Mouse (Mus musculus) liver, embryonic 16.5 days (tissue): ENCODE data around the gene A730015C16Rik. TPM values are rescaled to one million over a fixed set of nuclear protein-coding genes. Genes with fewer than 3 reads are reported as not detected.

ENCODE experiments used
- ATAC-seq: fragments of 200-750 bp; cut with Nextera tagmentation; 2 replicates; pipeline ENCODE4 v1.8.0; 2017; ENCODE audit warnings: low read depth, mild to moderate bottlenecking, moderate number of reproducible peaks, moderate library complexity
- H3K27ac ChIP-seq: fragments of 300-500 bp; sonication (generic); 2 replicates; pipeline ENCODE4 v1.5.1; 2014; ENCODE audit warnings: mild to moderate bottlenecking, low read length
- H3K27me3 ChIP-seq: fragments of 300-500 bp; sonication (generic); 2 replicates; pipeline ENCODE4 v1.6.1; 2014; ENCODE audit warnings: low read depth, low read length, mixed read lengths; ENCODE audit not compliant: control insufficient read depth, insufficient read depth
- H3K36me3 ChIP-seq: fragments of 300-500 bp; sonication (generic); 2 replicates; pipeline ENCODE4 v1.6.1; 2014; ENCODE audit warnings: mild to moderate bottlenecking; ENCODE audit not compliant: control insufficient read depth, insufficient read depth
- H3K4me1 ChIP-seq: fragments of 300-500 bp; sonication (generic); 2 replicates; pipeline ENCODE4 v1.6.1; 2014; ENCODE audit warnings: low read depth, low read length, mixed read lengths; ENCODE audit not compliant: control insufficient read depth
- H3K4me2 ChIP-seq: fragments of 300-500 bp; sonication (generic); 2 replicates; pipeline ENCODE4 v1.6.1; 2014; ENCODE audit warnings: low read depth, low read length, mixed read lengths
- H3K4me3 ChIP-seq: fragments of 300-500 bp; sonication (generic); 2 replicates; pipeline ENCODE4 v1.5.1; 2014; ENCODE audit warnings: low read depth, mild to moderate bottlenecking, low read length
- H3K9ac ChIP-seq: fragments of 300-500 bp; sonication (generic); 2 replicates; pipeline ENCODE4 v1.6.1; 2014; ENCODE audit warnings: low read depth, low read length
- H3K9me3 ChIP-seq: fragments of 300-500 bp; sonication (generic); replicated peaks from 2 replicates; pipeline ENCODE4 v1.6.1; 2016; ENCODE audit warnings: low read length; ENCODE audit not compliant: control insufficient read depth
- WGBS: fragments of 180-500 bp; shearing (Covaris S2); extraction: QIAGEN DNeasy Blood & Tissue Kit; methylation state at CpG from one replicate; pipeline ENCODE4 v1.1.7; 2014; ENCODE audit not compliant: insufficient replicate concordance; 5-methylcytosine and 5-hydroxymethylcytosine counted together
- polyA plus RNA-seq: library from polyadenylated mRNA; unstranded; fragments of >200 nt; fragmentation: Nextera tagmentation; extraction: Ambion mirVana; gene quantifications from 2 replicates; pipeline ENCODE4 v1.2.1, GENCODE M21; 2015

The A730015C16Rik gene
- polyA plus RNA-seq, 1 experiment from 2014 or later, result 0.11 TPM

DNA sequence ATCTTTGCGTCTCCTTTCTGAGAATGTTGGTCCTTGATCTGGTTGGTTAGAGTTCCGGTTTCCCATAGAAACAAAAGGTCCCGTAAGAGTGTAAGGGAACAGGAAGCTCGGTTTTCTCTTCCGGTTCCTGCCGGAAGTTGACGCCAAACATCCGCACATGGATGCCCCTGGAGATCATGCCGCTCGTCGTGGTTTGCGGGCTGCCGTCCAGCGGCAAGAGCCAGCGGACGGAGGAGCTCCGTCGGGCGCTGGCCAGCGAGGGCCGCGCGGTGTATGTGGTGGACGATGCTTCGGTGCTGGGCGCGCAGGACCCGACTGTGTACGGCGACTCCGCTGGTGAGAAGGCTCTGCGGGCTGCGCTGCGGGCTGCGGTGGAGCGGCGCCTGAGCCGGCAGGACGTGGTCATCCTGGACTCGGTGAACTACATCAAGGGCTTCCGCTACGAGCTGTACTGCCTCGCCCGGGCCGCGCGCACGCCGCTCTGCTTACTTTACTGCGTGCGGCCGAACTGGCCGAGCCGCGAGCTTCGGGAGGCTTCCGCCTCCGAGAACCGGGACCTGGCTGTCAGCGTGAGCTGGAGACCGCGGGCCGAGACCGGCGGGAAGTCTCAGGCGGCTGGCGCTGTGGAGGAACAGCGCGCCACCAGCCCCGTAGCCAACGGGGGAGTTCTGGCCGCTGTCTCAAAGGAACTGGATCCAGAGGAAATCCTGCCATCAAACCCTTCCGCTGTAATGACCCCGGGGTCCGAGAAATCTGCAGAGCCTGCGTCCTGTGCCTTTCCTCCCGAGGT lies 509 bp downstream of the A730015C16Rik start, which contains the start of gene Kti12:
Kti12 (plus strand) TSS at position 71 of the 790 bp plus-strand sequence.
- Histone ChIP-seq H3K4me2 (peak within 1 kb of the TSS; percentile 94), H3K4me3 (peak within 1 kb of the TSS; percentile 97), H3K4me1 (peaks cover 11% of the 10 kb centered on the region), H3K27me3 (no peaks in the 10 kb centered on the region), H3K9ac (peak within 1 kb of the TSS; percentile 81), H3K27ac (peak within 1 kb of the TSS; percentile 83), H3K9me3 (no peaks in the 10 kb centered on the region), H3K36me3 (no peaks in the 10 kb centered on the region)
- ATAC-seq, result peak; percentile 83
- under 1% methylated on average over 77 of the region's 77 CpGs for WGBS

DNA sequence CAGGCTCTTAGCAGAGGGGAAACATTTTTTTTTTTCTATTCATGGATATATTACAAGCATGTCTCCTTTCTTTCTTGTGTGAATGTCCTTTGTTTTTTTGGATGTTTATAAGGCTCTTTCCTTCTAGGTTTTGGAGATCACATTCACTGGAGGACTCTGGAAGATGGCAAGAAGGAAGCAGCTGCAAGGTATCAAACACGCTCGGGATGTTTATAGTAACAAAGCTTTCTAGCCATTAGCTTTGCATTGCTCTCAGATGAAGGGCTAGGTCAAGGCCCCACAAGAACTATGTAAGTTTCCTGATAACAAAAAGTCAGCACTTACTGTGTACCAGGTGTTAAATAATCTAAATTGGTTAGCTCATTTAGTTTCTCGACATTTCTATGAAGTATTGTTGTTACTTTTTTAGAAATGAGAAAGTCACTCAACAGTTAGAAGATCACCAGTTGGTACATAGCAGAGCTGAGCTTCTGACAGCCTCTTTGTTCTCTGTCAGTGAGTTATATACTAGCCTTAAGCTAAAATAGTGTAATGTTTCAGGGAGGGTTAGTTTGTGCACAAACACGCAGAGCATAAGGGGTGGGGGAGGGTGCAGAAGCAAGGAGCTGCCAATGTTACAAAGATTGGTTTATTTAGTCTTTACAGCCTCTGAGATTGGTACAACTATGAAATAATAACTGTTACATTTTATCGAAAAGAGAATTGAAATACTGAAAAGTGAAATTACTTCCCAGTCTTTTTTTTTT lies 2.4 kb downstream of the A730015C16Rik start:
- Histone ChIP-seq H3K36me3 (no peaks in the 10 kb centered on the region), H3K9ac (no peak overlapping the region), H3K9me3 (no peaks in the 10 kb centered on the region), H3K4me3 (no peak overlapping the region), H3K4me1 (peaks cover 11% of the 10 kb centered on the region), H3K27ac (no peak overlapping the region), H3K27me3 (no peaks in the 10 kb centered on the region), H3K4me2 (no peak overlapping the region)
- 69% methylated on average over 5 of the region's 5 CpGs for WGBS
- ATAC-seq, result no peak

DNA sequence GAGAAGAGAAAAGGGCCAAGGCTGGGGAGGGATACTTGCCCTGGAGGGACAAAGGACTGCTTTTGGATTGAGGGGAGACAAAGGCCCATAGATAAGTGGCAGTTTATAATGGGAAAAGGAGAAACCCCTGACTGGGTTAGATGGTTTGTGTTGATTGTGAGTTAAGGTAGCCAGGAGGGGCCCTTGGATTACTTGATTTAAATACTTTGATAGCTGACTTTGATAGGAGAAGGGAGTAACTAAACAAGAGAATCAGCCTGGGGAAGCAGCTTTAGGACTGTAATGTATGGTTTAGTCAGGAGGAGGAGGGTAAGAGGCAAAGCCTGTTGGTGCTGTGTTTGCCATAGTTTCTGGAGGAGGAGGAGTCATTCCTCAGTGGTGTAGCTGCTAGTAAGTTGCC lies 5.1 kb downstream of the A730015C16Rik start:
- Histone ChIP-seq H3K9ac (no peak overlapping the region), H3K36me3 (no peaks in the 10 kb centered on the region), H3K4me3 (no peak overlapping the region), H3K27ac (no peak overlapping the region), H3K9me3 (no peaks in the 10 kb centered on the region), H3K27me3 (no peaks in the 10 kb centered on the region), H3K4me1 (peaks cover 4% of the 10 kb centered on the region), H3K4me2 (no peak overlapping the region)
- ATAC-seq, result no peak

DNA sequence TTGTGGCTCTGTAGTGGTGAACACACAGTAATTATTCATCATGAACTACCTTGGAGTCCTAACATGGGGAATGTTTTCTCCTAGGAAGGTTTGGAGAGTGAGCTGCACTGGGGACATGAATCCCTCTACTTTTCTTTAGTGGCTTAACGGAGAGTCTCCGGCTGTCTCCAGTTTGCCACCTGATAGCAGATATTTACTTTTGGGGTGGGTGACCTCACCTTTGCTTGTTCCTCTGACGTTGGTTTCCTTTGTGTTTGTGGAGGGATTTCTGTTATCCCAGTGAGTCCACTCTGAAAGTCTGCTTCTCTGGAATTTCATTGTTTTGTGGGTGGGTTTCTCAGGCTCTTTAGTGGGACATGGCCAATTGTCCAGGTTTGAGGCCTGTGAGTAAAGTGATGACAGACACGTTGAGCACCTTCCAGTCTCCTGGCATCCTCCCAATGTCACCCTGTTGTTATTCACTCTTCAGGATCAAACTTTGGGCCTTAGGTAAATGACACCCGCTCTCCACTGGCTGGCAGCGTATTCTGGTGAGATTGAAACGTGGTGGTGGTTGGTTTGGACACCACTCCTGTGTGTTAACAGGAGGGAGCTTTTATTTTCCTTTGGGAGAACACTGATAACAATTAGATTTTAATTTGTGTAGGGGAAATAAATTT lies 6.4 kb downstream of the A730015C16Rik start:
- H3K4me1 ChIP-seq, result peaks cover 4% of the 10 kb centered on the region
- no peaks in the 10 kb centered on the region for H3K36me3 ChIP-seq
- no peaks in the 10 kb centered on the region for H3K27me3 ChIP-seq
- no peaks in the 10 kb centered on the region for H3K9me3 ChIP-seq
- WGBS, result 61% methylated on average over 7 of the region's 7 CpGs
- ATAC-seq, result no peak
- no peak overlapping the region for H3K9ac ChIP-seq
- no peak overlapping the region for H3K27ac ChIP-seq
- H3K4me2 ChIP-seq, result no peak overlapping the region
- H3K4me3 ChIP-seq, result no peak overlapping the region

DNA sequence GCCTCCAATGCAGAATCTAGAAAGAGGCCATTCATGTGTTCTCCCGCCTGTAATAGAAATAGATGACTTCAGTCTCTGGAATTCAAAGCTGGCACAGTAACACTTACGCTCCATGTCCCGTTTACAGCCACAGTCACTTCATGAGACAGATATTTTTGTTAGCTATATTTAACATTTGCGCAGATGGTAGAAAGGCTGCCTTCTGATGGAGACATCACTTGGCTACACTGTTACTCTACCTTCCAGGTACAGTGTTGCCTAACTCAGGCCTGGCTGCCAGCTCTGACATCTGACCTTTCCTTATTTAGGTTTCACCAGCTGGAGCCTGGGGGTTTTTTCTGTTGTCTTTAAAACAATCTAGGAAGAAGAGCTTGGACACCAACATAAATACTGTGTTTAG lies 10.4 kb downstream of the A730015C16Rik start:
- H3K9me3 ChIP-seq, result no peaks in the 10 kb centered on the region
- no peaks in the 10 kb centered on the region for H3K27me3 ChIP-seq
- 74% methylated on average over 4 of the region's 4 CpGs for WGBS
- no peak overlapping the region for H3K4me3 ChIP-seq
- H3K9ac ChIP-seq, result no peak overlapping the region
- H3K4me2 ChIP-seq, result no peak overlapping the region
- H3K36me3 ChIP-seq, result no peaks in the 10 kb centered on the region
- ATAC-seq, result no peak
- H3K4me1 ChIP-seq, result no peaks in the 10 kb centered on the region; the same call in 1 of the 2 replicates
- H3K27ac ChIP-seq, result no peak overlapping the region

DNA sequence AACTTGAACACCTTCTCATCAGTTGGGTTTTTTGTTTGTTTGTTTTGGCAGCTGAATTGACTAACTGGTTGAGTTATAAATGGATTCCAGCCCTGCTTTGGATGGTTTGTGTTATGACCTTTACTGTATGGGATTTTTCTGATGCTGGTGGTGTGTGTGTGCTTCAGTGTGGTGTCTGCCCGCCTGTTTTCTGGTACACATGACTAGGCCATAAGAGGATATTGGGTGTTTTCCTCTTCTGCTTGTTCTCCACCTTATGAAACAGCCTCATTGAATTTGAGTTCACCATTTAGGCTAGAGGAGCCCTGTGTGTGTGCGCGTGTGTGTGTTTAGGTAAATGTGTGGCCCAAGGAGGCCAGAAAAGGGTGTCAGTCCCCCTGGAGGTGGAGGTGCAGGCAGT lies 12.9 kb downstream of the A730015C16Rik start:
- Histone ChIP-seq H3K9ac (peak overlapping the region; percentile 95; the same call in 1 of the 2 replicates), H3K4me3 (peak overlapping the region; percentile 93), H3K4me2 (peak overlapping the region; percentile 97), H3K36me3 (no peaks in the 10 kb centered on the region), H3K27ac (no peak overlapping the region), H3K4me1 (peaks cover 7% of the 10 kb centered on the region), H3K27me3 (no peaks in the 10 kb centered on the region), H3K9me3 (no peaks in the 10 kb centered on the region)
- ATAC-seq, result no peak
- WGBS, result 64% methylated on average over 3 of the region's 3 CpGs

DNA sequence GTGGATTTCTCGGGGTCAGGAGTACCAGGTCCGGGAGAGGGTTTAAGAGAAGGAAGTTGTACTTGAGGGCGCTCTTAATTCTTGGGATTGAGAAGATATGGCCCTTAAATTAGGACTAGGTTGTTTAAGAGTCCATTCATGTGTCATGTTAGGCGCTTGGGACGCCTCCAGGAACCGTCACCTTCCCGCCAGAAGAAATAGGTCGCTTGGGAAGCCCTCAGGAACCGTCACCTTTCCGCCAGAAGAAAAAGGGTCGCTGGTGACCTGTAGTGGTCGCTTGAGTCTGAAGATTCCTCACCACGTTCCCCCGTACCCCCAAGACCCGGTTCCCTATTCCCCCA lies 13.5 kb downstream of the A730015C16Rik start:
- H3K36me3 ChIP-seq, result peaks cover 1% of the 10 kb centered on the region; the same call in 1 of the 2 replicates
- H3K4me2 ChIP-seq, result peak overlapping the region; percentile 97
- peak overlapping the region; percentile 93 for H3K4me3 ChIP-seq
- peak overlapping the region; percentile 94 for H3K27ac ChIP-seq
- ATAC-seq, result no peak
- peak overlapping the region; percentile 95 for H3K9ac ChIP-seq
- 3% methylated on average over 15 of the region's 15 CpGs for WGBS
- peaks cover 7% of the 10 kb centered on the region for H3K4me1 ChIP-seq
- H3K9me3 ChIP-seq, result no peaks in the 10 kb centered on the region
- no peaks in the 10 kb centered on the region for H3K27me3 ChIP-seq

DNA sequence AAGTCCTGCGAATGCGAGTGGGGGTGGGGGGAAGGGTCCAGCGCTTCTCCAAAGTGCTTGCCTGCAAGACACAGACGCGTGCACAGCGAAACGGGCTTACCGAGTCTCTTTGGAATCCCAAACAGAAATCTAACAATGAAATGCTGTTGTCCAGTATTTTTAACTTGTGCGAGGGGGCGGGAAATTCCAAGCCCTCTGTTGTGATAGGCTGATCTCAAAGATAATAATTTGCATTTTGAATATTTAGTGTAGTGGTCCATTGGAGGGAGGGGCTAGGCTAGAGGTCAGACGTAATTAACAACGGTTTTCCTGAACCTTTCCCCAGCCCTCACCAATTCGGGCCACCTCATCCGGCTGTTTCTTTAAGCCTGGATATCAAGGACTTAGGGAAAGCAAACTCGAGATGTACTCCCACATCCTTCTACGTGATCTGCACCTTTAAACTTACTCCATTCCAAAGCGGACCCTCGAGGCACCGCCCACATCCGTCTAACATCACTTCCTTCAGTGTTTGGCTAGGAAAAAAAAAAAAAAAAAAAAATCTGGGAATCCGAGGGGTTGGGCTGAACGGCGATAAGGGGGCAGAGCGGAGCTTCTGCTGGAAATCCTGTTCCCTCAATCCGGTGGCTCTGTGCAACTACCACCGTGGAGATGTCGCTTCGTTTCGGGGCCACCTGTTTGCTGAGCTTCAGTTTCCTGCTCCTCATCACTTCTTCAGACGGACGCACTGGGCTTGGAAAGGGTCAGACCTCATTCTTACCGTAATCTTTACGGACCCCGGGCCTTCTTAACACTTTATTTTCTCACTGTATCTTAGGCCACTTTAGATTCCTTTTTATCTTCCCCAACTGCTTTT lies 14.1 kb downstream of the A730015C16Rik start, which contains the start of gene Txndc12:
Txndc12 (plus strand) TSS at position 487 of the 856 bp plus-strand sequence.
- H3K9me3 ChIP-seq, result no peaks in the 10 kb centered on the region
- peak; percentile 58 for ATAC-seq
- peak within 1 kb of the TSS; percentile 95 for H3K9ac ChIP-seq
- peak within 1 kb of the TSS; percentile 94 for H3K27ac ChIP-seq
- H3K27me3 ChIP-seq, result no peaks in the 10 kb centered on the region
- peaks cover 7% of the 10 kb centered on the region for H3K4me1 ChIP-seq
- peaks cover 3% of the 10 kb centered on the region; the same call in 1 of the 2 replicates for H3K36me3 ChIP-seq
- H3K4me2 ChIP-seq, result peak within 1 kb of the TSS; percentile 97
- under 1% methylated on average over 34 of the region's 34 CpGs for WGBS
- peak within 1 kb of the TSS; percentile 93 for H3K4me3 ChIP-seq
